Mouse (Mus musculus) spleen, embryonic (tissue): ENCODE measurements around the gene Eif4e.

Source experiments
- CTCF ChIA-PET: fragments of 350-600 bp; sonication (Branson Sonifier 250); formaldehyde crosslinking; loops from one replicate; lab custom pipeline; 2022; lab: Charles Lee

The Eif4e gene

GRCm38 (mm10) chr3:138526073-138526915 is at the start of gene Eif4e:
Eif4e (plus strand) TSS chr3:138526179.
- CTCF ChIA-PET, result interaction anchor here (0.5 kb wide), 1 partner anchor 12 kb away, joined by 3 read pairs; no protein-coding TSS in a partner anchor

- CTCF ChIA-PET, result no interaction called here
Measured at GRCm38 (mm10) chr3:138479489-138479888, 46.5 kb upstream of the Eif4e start.

- CTCF ChIA-PET, result no interaction called here
Measured at GRCm38 (mm10) chr3:138481526-138482284, 44.3 kb upstream of the Eif4e start.

- CTCF ChIA-PET, result no interaction called here
Measured at GRCm38 (mm10) chr3:138483240-138483639, 42.7 kb upstream of the Eif4e start.

- CTCF ChIA-PET, result interaction anchor here (1.6 kb wide), 1 partner anchor 45 kb away, joined by 5 read pairs; the partner anchor contains the start of gene Adh5
Measured at GRCm38 (mm10) chr3:138488584-138489326, 37.2 kb upstream of the Eif4e start.

GRCm38 (mm10) chr3:138489327-138490033 is 36.5 kb upstream of the Eif4e start, which contains the start of gene Metap1:
Metap1 (minus strand) TSS chr3:138489515.
- CTCF ChIA-PET, result no interaction called here

- CTCF ChIA-PET, result no interaction called here
Measured at GRCm38 (mm10) chr3:138490034-138490337, 36.0 kb upstream of the Eif4e start.

GRCm38 (mm10) chr3:138493668-138494067 is 32.3 kb upstream of the Eif4e start:
- CTCF ChIA-PET, result no interaction called here

- CTCF ChIA-PET, result no interaction called here
Measured at GRCm38 (mm10) chr3:138494565-138494964, 31.4 kb upstream of the Eif4e start.

- CTCF ChIA-PET, result no interaction called here
Measured at GRCm38 (mm10) chr3:138495166-138496145, 30.5 kb upstream of the Eif4e start.

GRCm38 (mm10) chr3:138498731-138499130 is 27.2 kb upstream of the Eif4e start:
- CTCF ChIA-PET, result no interaction called here

- CTCF ChIA-PET, result no interaction called here
Measured at GRCm38 (mm10) chr3:138499854-138500740, 25.9 kb upstream of the Eif4e start.

GRCm38 (mm10) chr3:138503754-138504153 is 22.2 kb upstream of the Eif4e start:
- CTCF ChIA-PET, result no interaction called here

- CTCF ChIA-PET, result no interaction called here
Measured at GRCm38 (mm10) chr3:138506749-138507148, 19.2 kb upstream of the Eif4e start.

- CTCF ChIA-PET, result no interaction called here
Measured at GRCm38 (mm10) chr3:138509581-138509980, 16.4 kb upstream of the Eif4e start.

- CTCF ChIA-PET, result no interaction called here
Measured at GRCm38 (mm10) chr3:138510471-138510870, 15.5 kb upstream of the Eif4e start.

- CTCF ChIA-PET, result no interaction called here
Measured at GRCm38 (mm10) chr3:138513243-138513642, 12.7 kb upstream of the Eif4e start.

GRCm38 (mm10) chr3:138514749-138515148 is 11.2 kb upstream of the Eif4e start:
- CTCF ChIA-PET, result no interaction called here
